Mouse (Mus musculus): Measurements from ENCODE around the gene Tmcc3. TPM values are rescaled to one million over a fixed set of nuclear protein-coding genes. Genes with fewer than 3 reads are reported as not detected.

The Tmcc3 gene
- polyA plus RNA-seq, 1 experiment from 2014 or later, result 5.7 TPM

DNA sequence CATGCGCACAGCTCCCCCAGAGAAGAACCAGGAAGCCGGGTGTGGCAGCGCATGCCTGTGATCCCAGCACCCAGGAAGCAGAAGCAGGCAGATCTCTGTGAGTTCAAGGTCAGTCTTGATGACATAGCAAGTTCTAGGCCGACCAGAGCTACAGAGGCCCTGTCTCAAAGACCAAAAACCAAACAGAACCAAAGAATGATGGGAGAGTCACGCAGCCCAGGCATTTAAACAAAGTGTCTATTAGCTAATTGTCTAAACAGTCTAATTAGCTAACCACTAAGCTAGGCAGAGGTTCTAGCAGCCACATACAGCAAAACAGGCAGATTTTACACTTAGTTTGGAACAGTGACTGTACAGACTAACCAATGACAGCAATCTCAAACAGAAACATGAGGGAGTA, 320.5 kb downstream of the Tmcc3 start:
- H3K9me3 ChIP-seq (ENCODE audit: control insufficient read depth, low read length), result no peaks in the 10 kb centered on the region
- H3K4me1 ChIP-seq (replicated peaks; ENCODE audit: control insufficient read depth, insufficient read depth, low read length), result no peaks in the 10 kb centered on the region
- no peak overlapping the region for H3K4me2 ChIP-seq (replicated peaks; ENCODE audit: low read depth, low read length)
- no peaks in the 10 kb centered on the region for H3K36me3 ChIP-seq (ENCODE audit: control insufficient read depth, insufficient read depth, low read length)
- ATAC-seq (ENCODE audit: low FRiP score) (no peak), DNase-seq (ENCODE audit: low spot score) (no peak)
- H3K27me3 ChIP-seq (ENCODE audit: control insufficient read depth, insufficient read depth, low read length), result no peaks in the 10 kb centered on the region
- 87% methylated on average over 5 of the region's 5 CpGs for WGBS
- no peak overlapping the region for H3K9ac ChIP-seq (ENCODE audit: low read depth, low read length)
- no peak overlapping the region for H3K4me3 ChIP-seq (ENCODE audit: low read depth, low read length)
- no peak overlapping the region for H3K27ac ChIP-seq (ENCODE audit: low read depth, low read length)

DNA sequence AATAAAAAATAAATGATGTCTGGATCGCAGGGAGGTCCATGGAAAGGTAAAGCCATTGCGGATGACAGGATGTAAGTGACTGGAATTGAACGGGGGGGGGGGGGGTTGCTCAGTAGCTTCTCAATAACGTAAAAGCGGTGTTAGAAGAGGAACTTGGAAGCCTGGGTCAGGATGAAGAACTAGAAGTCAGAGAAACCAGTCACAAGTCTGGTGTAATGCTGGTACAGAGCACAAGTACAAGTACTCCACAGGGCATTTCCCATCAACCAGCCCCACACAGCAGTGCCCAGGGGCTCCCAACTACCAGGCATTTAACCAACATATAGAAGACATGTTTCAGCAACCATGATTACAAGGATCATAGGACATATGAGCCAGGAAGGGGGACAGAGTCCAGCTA, 326.9 kb downstream of the Tmcc3 start:
- no peaks in the 10 kb centered on the region for H3K27me3 ChIP-seq (ENCODE audit: control insufficient read depth, insufficient read depth, low read length)
- H3K4me3 ChIP-seq (ENCODE audit: low read depth, low read length), result no peak overlapping the region
- no peak overlapping the region for H3K9ac ChIP-seq (ENCODE audit: low read depth, low read length)
- H3K36me3 ChIP-seq (ENCODE audit: control insufficient read depth, insufficient read depth, low read length), result no peaks in the 10 kb centered on the region
- WGBS, result 90% methylated on average over 5 of the region's 5 CpGs
- no peaks in the 10 kb centered on the region for H3K4me1 ChIP-seq (replicated peaks; ENCODE audit: control insufficient read depth, insufficient read depth, low read length)
- no peaks in the 10 kb centered on the region for H3K9me3 ChIP-seq (ENCODE audit: control insufficient read depth, low read length)
- no peak overlapping the region for H3K27ac ChIP-seq (ENCODE audit: low read depth, low read length)
- ATAC-seq (ENCODE audit: low FRiP score), result no peak
- no peak for DNase-seq (ENCODE audit: low spot score)
- no peak overlapping the region for H3K4me2 ChIP-seq (replicated peaks; ENCODE audit: low read depth, low read length)

DNA sequence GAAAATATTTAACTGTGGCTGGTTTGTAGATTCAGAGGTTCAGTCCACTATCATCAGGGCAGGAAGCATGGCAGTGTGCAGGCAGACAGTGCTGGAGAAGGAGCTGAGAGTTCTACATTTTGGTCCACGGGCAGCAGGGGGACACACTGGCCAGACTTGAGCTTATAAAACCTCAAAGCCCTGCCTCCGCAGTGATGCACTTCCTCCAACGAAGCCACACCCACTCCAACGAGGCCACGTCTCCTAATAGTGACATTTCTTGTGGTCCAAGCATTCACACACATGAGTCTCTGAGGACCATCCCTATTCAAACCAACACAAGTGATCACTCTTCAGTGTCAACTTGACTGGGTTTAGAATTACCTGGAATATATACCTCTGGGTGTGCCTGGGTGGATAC, 327.5 kb downstream of the Tmcc3 start:
- Histone ChIP-seq H3K4me3 (ENCODE audit: low read depth, low read length) (no peak overlapping the region), H3K27me3 (ENCODE audit: control insufficient read depth, insufficient read depth, low read length) (no peaks in the 10 kb centered on the region), H3K4me2 (replicated peaks; ENCODE audit: low read depth, low read length) (no peak overlapping the region), H3K27ac (ENCODE audit: low read depth, low read length) (no peak overlapping the region), H3K4me1 (replicated peaks; ENCODE audit: control insufficient read depth, insufficient read depth, low read length) (no peaks in the 10 kb centered on the region), H3K36me3 (ENCODE audit: control insufficient read depth, insufficient read depth, low read length) (no peaks in the 10 kb centered on the region), H3K9ac (ENCODE audit: low read depth, low read length) (no peak overlapping the region), H3K9me3 (ENCODE audit: control insufficient read depth, low read length) (no peaks in the 10 kb centered on the region)
- ATAC-seq (ENCODE audit: low FRiP score) (no peak), DNase-seq (ENCODE audit: low spot score) (no peak)
- 81% methylated on average over 5 of the region's 5 CpGs for WGBS

GRCm38 (mm10) chr10:94640067-94640466, 328.3 kb downstream of the Tmcc3 start:
- H3K4me1 ChIP-seq (replicated peaks; ENCODE audit: control insufficient read depth, insufficient read depth, low read length), result no peaks in the 10 kb centered on the region
- no peak overlapping the region for H3K4me2 ChIP-seq (replicated peaks; ENCODE audit: low read depth, low read length)
- no peak overlapping the region for H3K27ac ChIP-seq (ENCODE audit: low read depth, low read length)
- no peak for ATAC-seq (ENCODE audit: low FRiP score)
- no peaks in the 10 kb centered on the region for H3K9me3 ChIP-seq (ENCODE audit: control insufficient read depth, low read length)
- no peaks in the 10 kb centered on the region for H3K27me3 ChIP-seq (ENCODE audit: control insufficient read depth, insufficient read depth, low read length)
- no peak for DNase-seq (ENCODE audit: low spot score)
- H3K36me3 ChIP-seq (ENCODE audit: control insufficient read depth, insufficient read depth, low read length), result no peaks in the 10 kb centered on the region
- WGBS, result 79% methylated on average over 5 of the region's 5 CpGs
- H3K9ac ChIP-seq (ENCODE audit: low read depth, low read length), result no peak overlapping the region
- no peak overlapping the region for H3K4me3 ChIP-seq (ENCODE audit: low read depth, low read length)

Other genes starting within 250 kb of the Tmcc3 start
- 12.3 and 14.3 TPM in 2 replicates for gene Nr2c1, start 163.9 kb upstream of the Tmcc3 start, polyA plus RNA-seq (2014; fragmentation: Nextera tagmentation; extraction: Ambion mirVana)
- gene Ndufa12, start 113.2 kb upstream of the Tmcc3 start, polyA plus RNA-seq (2014; fragmentation: Nextera tagmentation; extraction: Ambion mirVana), result 451 and 474 TPM in 2 replicates
- 0.27 and 0.31 TPM in 2 replicates for gene Gm4792, start 13.2 kb upstream of the Tmcc3 start, polyA plus RNA-seq (2014; fragmentation: Nextera tagmentation; extraction: Ambion mirVana)